Comparison of ENCODE assay signal across 8 mouse cellular contexts in the genomic region with DNA sequence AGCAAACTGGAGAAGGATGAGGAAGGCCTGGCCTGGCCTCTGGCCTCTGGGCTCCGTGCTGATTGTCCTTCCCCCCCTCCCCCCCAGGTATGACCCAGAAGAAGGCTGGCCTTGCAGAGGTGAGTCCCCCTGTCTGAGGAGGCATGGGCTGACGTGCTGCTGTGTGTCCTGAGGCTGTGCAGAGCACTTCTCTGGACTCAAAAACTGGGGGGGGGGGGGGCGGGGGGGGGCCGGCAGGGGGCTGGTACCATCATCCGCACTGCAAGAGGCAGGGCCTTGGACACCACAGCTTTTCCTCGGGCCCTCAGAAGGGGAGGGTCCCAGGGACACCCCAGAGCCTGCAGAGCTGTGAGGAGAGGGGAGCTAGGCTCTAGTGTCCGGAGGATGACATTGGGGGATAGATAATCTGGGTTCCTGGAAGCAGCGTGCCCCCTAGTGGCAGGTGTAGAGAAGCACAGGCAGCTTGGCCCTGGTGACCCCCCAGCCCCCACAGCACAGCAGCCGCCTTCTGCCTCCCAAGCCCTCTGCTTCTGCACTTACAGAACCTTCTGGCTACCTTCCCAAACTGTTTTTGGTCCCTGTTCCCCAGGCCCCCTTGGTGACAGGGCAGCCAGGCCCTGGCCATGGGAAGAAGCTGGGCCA. TPM values are rescaled to one million over a fixed set of nuclear protein-coding genes. Genes with fewer than 3 reads are reported as not detected.
DNase-seq lines count a peak whose midpoint lies in the region; ATAC-seq and TF ChIP-seq lines count a peak whose summit lies in the region.

No protein-coding gene starts in this region.

- no peak overlapping the region for H3K4me3 ChIP-seq in hindbrain, embryonic 11.5 days (ENCODE audit: low read depth, low read length)
- no peak overlapping the region for H3K4me3 ChIP-seq in hindbrain, embryonic 14.5 days (replicated peaks; ENCODE audit: low read length)
- no peak overlapping the region for H3K4me3 ChIP-seq in CH12.LX (replicated peaks in 1 of 3; ENCODE audit: low read depth in 2 of 3, low read length in 2 of 3, poor library complexity in 1 of 3)
- no peak overlapping the region for H3K4me3 ChIP-seq in stomach, embryonic 16.5 days (replicated peaks; ENCODE audit: low read length)

- peak; percentile 91 for TF ChIP-seq RAD21 in CH12.LX (IDR thresholded peaks at IDR 0.05; ENCODE audit: low read depth, low read length)

- H3K27me3 ChIP-seq in hindbrain, embryonic 11.5 days (ENCODE audit: control insufficient read depth, insufficient read depth, low read length) = no peaks in the 10 kb centered on the region
- H3K27me3 ChIP-seq in hindbrain, embryonic 14.5 days (ENCODE audit: control insufficient read depth, insufficient read depth, low read length) = no peaks in the 10 kb centered on the region
- H3K27me3 ChIP-seq in CH12.LX (replicated peaks) = no peaks in the 10 kb centered on the region
- H3K27me3 ChIP-seq in stomach, embryonic 16.5 days (ENCODE audit: control insufficient read depth, insufficient read depth, low read length) = no peaks in the 10 kb centered on the region

- H3K36me3 ChIP-seq in hindbrain, embryonic 11.5 days (ENCODE audit: control insufficient read depth, insufficient read depth, low read length) = peaks cover 18% of the 10 kb centered on the region
- peaks cover 42% of the 10 kb centered on the region for H3K36me3 ChIP-seq in hindbrain, embryonic 14.5 days (replicated peaks; ENCODE audit: control insufficient read depth, insufficient read depth)
- peaks cover 39 to 59% of the 10 kb centered on the region in 2 experiments for H3K36me3 ChIP-seq in CH12.LX (replicated peaks in 1 of 2; ENCODE audit: control insufficient read depth in 1 of 2, insufficient read depth in 1 of 2, low read length in 1 of 2)
- H3K36me3 ChIP-seq in stomach, embryonic 16.5 days (ENCODE audit: control insufficient read depth, insufficient read depth, low read length) = peaks cover 26% of the 10 kb centered on the region; the same call in 1 of the 2 replicates

- dilution Hi-C loops in CH12.LX (cut with MboI; ENCODE audit: extremely low pct_ligation_motif_present, extremely low pct_unique_long_range_greater_than_20kb, low sequenced_read_pairs) = no loop called here

- peak; percentile 61 for DNase-seq in hindbrain, embryonic 11.5 days (ENCODE audit: low spot score)
- DNase-seq in hindbrain, embryonic 14.5 days (ENCODE audit: low spot score) = no peak
- peak; percentile 77 for DNase-seq in CH12.LX (ENCODE audit: extremely low read depth)
- DNase-seq in c-Kit-negative CD71-positive TER-119-positive erythroid progenitor cells, embryonic 14.5 days (ENCODE audit: low read depth, low spot score) = peak; percentile 39
- DNase-seq in heart, postnatal 36 days = peak; percentile 67
- peak; percentile 81 for DNase-seq in lung, postnatal 10 days
- DNase-seq in ovary, postnatal 36 days (ENCODE audit: low spot score) = no peak

- H3K79me2 ChIP-seq in CH12.LX (replicated peaks; ENCODE audit: control insufficient read depth, extremely low read depth, insufficient read depth, poor library complexity, severe bottlenecking) = peaks cover 28% of the 10 kb centered on the region

- peak; percentile 74 to 94 for TF ChIP-seq CTCF in CH12.LX (conservative IDR thresholded peaks at IDR 0.05 in 1 of 2, IDR thresholded peaks at IDR 0.05 in 1 of 2; ENCODE audit: low read depth in 2 of 2, low read length in 2 of 2)

- H3K4me2 ChIP-seq in hindbrain, embryonic 11.5 days (replicated peaks; ENCODE audit: low read depth, low read length) = no peak overlapping the region
- no peak overlapping the region for H3K4me2 ChIP-seq in hindbrain, embryonic 14.5 days (replicated peaks)
- H3K4me2 ChIP-seq in CH12.LX (ENCODE audit: insufficient read depth, low read depth, poor library complexity, severe bottlenecking) = no peak overlapping the region
- H3K4me2 ChIP-seq in stomach, embryonic 16.5 days (ENCODE audit: low read depth, low read length) = no peak overlapping the region

- H3K4me1 ChIP-seq in hindbrain, embryonic 11.5 days (replicated peaks; ENCODE audit: control insufficient read depth, insufficient read depth, low read length) = no peaks in the 10 kb centered on the region; the same call in 1 of the 2 replicates
- H3K4me1 ChIP-seq in hindbrain, embryonic 14.5 days (replicated peaks; ENCODE audit: control insufficient read depth, insufficient read depth, low read length) = no peaks in the 10 kb centered on the region; the same call in 1 of the 2 replicates
- peaks cover 40 to 89% of the 10 kb centered on the region in 2 experiments for H3K4me1 ChIP-seq in CH12.LX (ENCODE audit: control insufficient read depth in 1 of 2, insufficient read depth in 2 of 2)
- peaks cover 33% of the 10 kb centered on the region for H3K4me1 ChIP-seq in stomach, embryonic 16.5 days (ENCODE audit: control insufficient read depth, insufficient read depth, low read length)

- intact Hi-C loops in heart, postnatal 36 days (cut with DNase I) = loop anchor here (1.0 kb wide), 1 partner anchor 15 kb away; no protein-coding TSS in a partner anchor

- no peak for TF ChIP-seq POLR2A in CH12.LX (IDR thresholded peaks at IDR 0.05; ENCODE audit: low read depth, low read length)

- in situ Hi-C loops in CH12.LX (cut with MboI; ENCODE audit: low pct_ligation_motif_present, low pct_unique_long_range_greater_than_20kb, low sequenced_read_pairs) = no loop called here

- ATAC-seq in hindbrain, embryonic 11.5 days (ENCODE audit: low FRiP score) = 0 out of 2 replicates have a peak, but pooled peaks have one; percentile 44
- no peak for ATAC-seq in hindbrain, embryonic 14.5 days (ENCODE audit: low FRiP score)
- peak; percentile 51; the same call in 1 of the 2 replicates for ATAC-seq in stomach, embryonic 16.5 days (ENCODE audit: insufficient read depth, low FRiP score)

- no peak overlapping the region for H3K9ac ChIP-seq in hindbrain, embryonic 11.5 days (ENCODE audit: low read depth, low read length)
- H3K9ac ChIP-seq in hindbrain, embryonic 14.5 days = no peak overlapping the region
- H3K9ac ChIP-seq in CH12.LX (ENCODE audit: insufficient read depth, low read depth) = no peak overlapping the region
- peak overlapping the region; percentile 32; the same call in 1 of the 2 replicates for H3K9ac ChIP-seq in stomach, embryonic 16.5 days (ENCODE audit: low read length)

- WGBS in hindbrain, embryonic 11.5 days = 28% methylated on average over 5 of the region's 9 CpGs
- 28% methylated on average over 6 of the region's 9 CpGs for WGBS in hindbrain, embryonic 14.5 days
- 27% methylated on average over 6 of the region's 9 CpGs for WGBS in stomach, embryonic 16.5 days

- no peak for TF ChIP-seq EP300 in CH12.LX (IDR thresholded peaks at IDR 0.05; ENCODE audit: low read length)

- H3K9me3 ChIP-seq in hindbrain, embryonic 11.5 days (ENCODE audit: control insufficient read depth, low read length) = no peaks in the 10 kb centered on the region
- H3K9me3 ChIP-seq in hindbrain, embryonic 14.5 days (ENCODE audit: control insufficient read depth, low read length) = no peaks in the 10 kb centered on the region
- H3K9me3 ChIP-seq in CH12.LX (replicated peaks; ENCODE audit: low read length) = no peaks in the 10 kb centered on the region
- no peaks in the 10 kb centered on the region for H3K9me3 ChIP-seq in stomach, embryonic 16.5 days (replicated peaks; ENCODE audit: control insufficient read depth, low read length)

- no peak overlapping the region for H3K27ac ChIP-seq in hindbrain, embryonic 11.5 days (ENCODE audit: low read depth, low read length)
- no peak overlapping the region for H3K27ac ChIP-seq in hindbrain, embryonic 14.5 days
- no peak overlapping the region for H3K27ac ChIP-seq in CH12.LX (ENCODE audit: insufficient read depth, low read depth)
- H3K27ac ChIP-seq in stomach, embryonic 16.5 days (ENCODE audit: low read length) = no peak overlapping the region

RNA-seq across cellular contexts. Expression of a gene that starts 12.0 kb away (rescaled TPM):
- 46.3 and 47.0 TPM in 2 replicates for polyA plus RNA-seq in hindbrain, embryonic 11.5 days (2014; fragmentation: Nextera tagmentation; extraction: Ambion mirVana)
- polyA plus RNA-seq in hindbrain, embryonic 14.5 days (2014; fragmentation: Nextera tagmentation; extraction: Ambion mirVana) = 137 and 151 TPM in 2 replicates
- total RNA-seq in CH12.LX (2012; rRNA removed) (12.6 and 17.9 TPM in 2 replicates), CH12.LX (2014; rRNA removed) (11.4 and 11.7 TPM in 2 replicates)
- 46.7 and 51.4 TPM in 2 replicates for polyA plus RNA-seq in CH12.LX (2012; ENCODE audit: insufficient read length, low read depth)
- 10 to 100 TPM; 31.5 to 33.3 TPM for total RNA-seq in heart, postnatal 36 days (2021)
- polyA plus RNA-seq in stomach, embryonic 16.5 days (2015; fragmentation: Nextera tagmentation; extraction: Ambion mirVana) = 40.8 and 41.8 TPM in 2 replicates

RNA-seq across cellular contexts. Expression of a gene that starts 13.3 kb away (rescaled TPM):
- 3.8 and 3.9 TPM in 2 replicates for polyA plus RNA-seq in hindbrain, embryonic 11.5 days (2014; fragmentation: Nextera tagmentation; extraction: Ambion mirVana)
- 3.9 and 6.0 TPM in 2 replicates for polyA plus RNA-seq in hindbrain, embryonic 14.5 days (2014; fragmentation: Nextera tagmentation; extraction: Ambion mirVana)
- total RNA-seq in CH12.LX (2012; rRNA removed) = 4.8 and 7.2 TPM in 2 replicates
- 0.42 TPM in 1 of 2 replicates, not detected in the other for total RNA-seq in CH12.LX (2014; rRNA removed)
- polyA plus RNA-seq in CH12.LX (2012; ENCODE audit: insufficient read length, low read depth) = 0.76 and 0.97 TPM in 2 replicates
- under 1 TPM in 1 of 2 experiments, not detected in 1; 0.19 TPM for total RNA-seq in heart, postnatal 36 days (2021)
- polyA plus RNA-seq in stomach, embryonic 16.5 days (2015; fragmentation: Nextera tagmentation; extraction: Ambion mirVana) = 29.1 and 35.7 TPM in 2 replicates

RNA-seq across cellular contexts. Expression of a gene that starts 16.2 kb away (rescaled TPM):
- 26.0 and 28.9 TPM in 2 replicates for polyA plus RNA-seq in hindbrain, embryonic 11.5 days (2014; fragmentation: Nextera tagmentation; extraction: Ambion mirVana)
- polyA plus RNA-seq in hindbrain, embryonic 14.5 days (2014; fragmentation: Nextera tagmentation; extraction: Ambion mirVana) = 18.7 and 20.6 TPM in 2 replicates
- 34.6 and 39.7 TPM in 2 replicates for total RNA-seq in CH12.LX (2012; rRNA removed)
- total RNA-seq in CH12.LX (2014; rRNA removed) = 19.9 and 21.4 TPM in 2 replicates
- 39.3 and 39.5 TPM in 2 replicates for polyA plus RNA-seq in CH12.LX (2012; ENCODE audit: insufficient read length, low read depth)
- 10 to 100 TPM; 13.2 to 17.4 TPM for total RNA-seq in heart, postnatal 36 days (2021)
- polyA plus RNA-seq in stomach, embryonic 16.5 days (2015; fragmentation: Nextera tagmentation; extraction: Ambion mirVana) = 22.4 and 26.7 TPM in 2 replicates

RNA-seq across cellular contexts. Expression of a gene that starts 23.8 kb away (rescaled TPM):
- polyA plus RNA-seq in hindbrain, embryonic 11.5 days (2014; fragmentation: Nextera tagmentation; extraction: Ambion mirVana) = 2.3 TPM in 2 replicates
- polyA plus RNA-seq in hindbrain, embryonic 14.5 days (2014; fragmentation: Nextera tagmentation; extraction: Ambion mirVana) = 4.3 and 5.4 TPM in 2 replicates
- 0.13 and 0.21 TPM in 2 replicates for total RNA-seq in CH12.LX (2012; rRNA removed)
- 0.12 TPM in 1 of 2 replicates, not detected in the other for total RNA-seq in CH12.LX (2014; rRNA removed)
- 0.23 and 0.30 TPM in 2 replicates for polyA plus RNA-seq in CH12.LX (2012; ENCODE audit: insufficient read length, low read depth)
- 1 to 10 TPM; 5.0 to 5.4 TPM for total RNA-seq in heart, postnatal 36 days (2021)
- 28.1 and 31.5 TPM in 2 replicates for polyA plus RNA-seq in stomach, embryonic 16.5 days (2015; fragmentation: Nextera tagmentation; extraction: Ambion mirVana)

RNA-seq across cellular contexts. Expression of a gene that starts 38.0 kb away (rescaled TPM):
- 32.1 and 33.5 TPM in 2 replicates for polyA plus RNA-seq in hindbrain, embryonic 11.5 days (2014; fragmentation: Nextera tagmentation; extraction: Ambion mirVana)
- polyA plus RNA-seq in hindbrain, embryonic 14.5 days (2014; fragmentation: Nextera tagmentation; extraction: Ambion mirVana) = 26.4 and 31.5 TPM in 2 replicates
- total RNA-seq in CH12.LX (2012; rRNA removed) (104 and 149 TPM in 2 replicates), CH12.LX (2014; rRNA removed) (40.2 and 43.4 TPM in 2 replicates)
- 43.2 and 47.4 TPM in 2 replicates for polyA plus RNA-seq in CH12.LX (2012; ENCODE audit: insufficient read length, low read depth)
- 100 to 1,000 TPM; 102 to 108 TPM for total RNA-seq in heart, postnatal 36 days (2021)
- polyA plus RNA-seq in stomach, embryonic 16.5 days (2015; fragmentation: Nextera tagmentation; extraction: Ambion mirVana) = 61.6 and 66.9 TPM in 2 replicates

Comparison
In these comparisons a context has a peak if more than half of its experiments do, and no peak if none do; other contexts are left out.
1. DNase-seq: peak in hindbrain, embryonic 11.5 days (single experiment), CH12.LX (single experiment), c-Kit-negative CD71-positive TER-119-positive erythroid progenitor cells, embryonic 14.5 days (single experiment), heart, postnatal 36 days (2 of 2) and lung, postnatal 10 days (single experiment); none in hindbrain, embryonic 14.5 days (single experiment) and ovary, postnatal 36 days (single experiment).